Mouse (Mus musculus) heart, postnatal 0 days (tissue): ENCODE measurements around the gene Cmtm4.

ENCODE experiments used
- CTCF ChIP-seq: IDR thresholded peaks from 2 replicates; pipeline ENCODE4 v1.5.1; 2016; ENCODE audit warnings: antibody characterized with exemption, control low read depth, low read depth
- EP300 ChIP-seq: IDR thresholded peaks from 2 replicates; pipeline ENCODE4 v1.6.1; 2016; ENCODE audit warnings: antibody characterized with exemption, low read depth

DNA sequence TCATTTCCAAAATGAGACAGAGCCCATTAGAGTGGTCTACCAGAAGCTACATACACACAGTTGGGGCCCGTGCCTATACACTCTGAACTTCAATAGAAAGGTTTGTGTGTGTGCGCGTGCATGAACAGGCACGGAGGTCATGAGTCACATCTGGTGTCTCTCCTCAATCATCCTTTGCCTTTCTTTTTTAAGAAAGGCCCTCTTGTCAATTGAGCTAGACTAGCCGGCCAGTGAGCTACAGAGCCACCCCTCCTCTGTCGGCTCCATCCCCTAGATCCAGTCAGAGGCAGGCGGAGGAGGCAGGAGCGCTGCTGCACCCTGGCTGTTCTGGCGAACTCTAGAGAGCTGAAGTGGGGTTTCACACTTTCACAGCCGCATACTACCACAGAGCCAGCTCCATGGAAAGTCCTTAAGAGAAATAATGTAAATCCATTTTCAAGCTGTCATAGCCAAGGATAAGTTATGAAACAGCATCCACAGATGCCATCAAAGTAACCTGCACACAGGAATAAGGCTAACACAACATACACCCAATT, 16.2 kb downstream of the Cmtm4 start:
- TF ChIP-seq EP300 (no peak), CTCF (no peak)
